Mouse (Mus musculus) liver, postnatal 0 days (tissue): ENCODE results near the gene Ereg. TPM values are rescaled to one million over a fixed set of nuclear protein-coding genes. Genes with fewer than 3 reads are reported as not detected.

Experiments used
- ATAC-seq: fragments of 200-750 bp; cut with Nextera tagmentation; 2 replicates; pipeline ENCODE4 v1.8.0; 2017; ENCODE audit warnings: mild to moderate bottlenecking, moderate library complexity
- DNase-seq: peaks from one replicate; pipeline ENCODE4 v3.0.0-alpha.2; 2016
- H3K27ac ChIP-seq: fragments of 300-500 bp; sonication (generic); 2 replicates; pipeline ENCODE4 v1.5.1; 2014; ENCODE audit warnings: antibody characterized with exemption, moderate library complexity, mild to moderate bottlenecking, low read depth
- H3K27me3 ChIP-seq: fragments of 300-500 bp; sonication (generic); 2 replicates; pipeline ENCODE4 v1.6.1; 2014; ENCODE audit warnings: low read length, control low read depth, mixed read lengths; ENCODE audit not compliant: insufficient read depth
- H3K36me3 ChIP-seq: fragments of 300-500 bp; sonication (generic); replicated peaks from 2 replicates; pipeline ENCODE4 v1.6.1; 2014; ENCODE audit warnings: mild to moderate bottlenecking, control low read depth, low read length, moderate library complexity, mixed read lengths; ENCODE audit not compliant: insufficient read depth
- H3K4me1 ChIP-seq: fragments of 300-500 bp; sonication (generic); 2 replicates; pipeline ENCODE4 v1.6.1; 2014; ENCODE audit warnings: antibody characterized with exemption, mild to moderate bottlenecking, control low read depth; ENCODE audit not compliant: insufficient read depth
- H3K4me2 ChIP-seq: fragments of 300-500 bp; sonication (generic); 2 replicates; pipeline ENCODE4 v1.6.1; 2014; ENCODE audit warnings: low read depth, mild to moderate bottlenecking, low read length, moderate library complexity, mixed read lengths
- H3K4me3 ChIP-seq: fragments of 300-500 bp; sonication (generic); 2 replicates; pipeline ENCODE4 v1.5.1; 2014; ENCODE audit warnings: low read depth, low read length
- H3K9ac ChIP-seq: fragments of 300-500 bp; sonication (generic); replicated peaks from 2 replicates; pipeline ENCODE4 v1.6.1; 2014; ENCODE audit warnings: mild to moderate bottlenecking, moderate library complexity
- H3K9me3 ChIP-seq: fragments of 300-500 bp; sonication (generic); 2 replicates; pipeline ENCODE4 v1.6.1; 2016; ENCODE audit warnings: mild to moderate bottlenecking, control low read depth, low read length, mixed read lengths
- CTCF ChIP-seq: sonication (generic); IDR thresholded peaks from 2 replicates; pipeline ENCODE4 v1.5.1; 2016; ENCODE audit warnings: antibody characterized with exemption, low read depth
- EP300 ChIP-seq: IDR thresholded peaks from 2 replicates; pipeline ENCODE4 v1.6.1; 2016; ENCODE audit warnings: antibody characterized with exemption, low read depth, mild to moderate bottlenecking
- WGBS: fragments of 180-500 bp; shearing (Covaris S2); extraction: QIAGEN DNeasy Blood & Tissue Kit; methylation state at CpG from one replicate; pipeline ENCODE4 v1.1.7; 2014; ENCODE audit not compliant: insufficient replicate concordance; 5-methylcytosine and 5-hydroxymethylcytosine counted together
- polyA plus RNA-seq: library from polyadenylated mRNA; unstranded; fragments of >200 nt; fragmentation: Nextera tagmentation; extraction: Ambion mirVana; gene quantifications from 2 replicates; pipeline ENCODE4 v1.2.1, GENCODE M21; 2015

The Ereg gene
- polyA plus RNA-seq, 1 experiment from 2014 or later, result 0.04 TPM

DNA sequence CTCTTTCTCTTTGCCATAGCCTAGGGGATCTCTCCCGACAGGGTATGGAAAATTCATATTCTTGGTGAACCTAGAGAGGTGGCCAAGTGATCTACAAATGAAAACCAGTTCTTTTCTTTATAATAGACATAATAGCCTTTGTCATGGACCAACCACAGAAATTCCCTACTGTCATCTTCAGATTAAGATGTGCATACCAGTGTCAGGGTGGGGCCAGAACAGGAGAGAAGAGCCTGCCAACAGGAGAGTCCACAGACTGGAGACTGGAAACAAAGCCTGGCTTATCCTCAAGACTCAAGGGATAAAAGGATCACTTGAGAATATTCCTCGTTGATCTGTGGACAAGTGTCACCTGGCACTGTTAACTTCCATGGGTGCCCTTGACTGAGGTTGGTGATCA lies 36.7 kb upstream of the Ereg start:
- Histone ChIP-seq H3K4me3 (no peak overlapping the region), H3K27ac (no peak overlapping the region), H3K9ac (no peak overlapping the region), H3K27me3 (no peaks in the 10 kb centered on the region), H3K36me3 (no peaks in the 10 kb centered on the region), H3K9me3 (no peaks in the 10 kb centered on the region), H3K4me2 (no peak overlapping the region), H3K4me1 (no peaks in the 10 kb centered on the region)
- DNase-seq (no peak), ATAC-seq (no peak)
- TF ChIP-seq EP300, result no peak
- TF ChIP-seq CTCF, result no peak
- 64% methylated on average over 2 of the region's 2 CpGs for WGBS

DNA sequence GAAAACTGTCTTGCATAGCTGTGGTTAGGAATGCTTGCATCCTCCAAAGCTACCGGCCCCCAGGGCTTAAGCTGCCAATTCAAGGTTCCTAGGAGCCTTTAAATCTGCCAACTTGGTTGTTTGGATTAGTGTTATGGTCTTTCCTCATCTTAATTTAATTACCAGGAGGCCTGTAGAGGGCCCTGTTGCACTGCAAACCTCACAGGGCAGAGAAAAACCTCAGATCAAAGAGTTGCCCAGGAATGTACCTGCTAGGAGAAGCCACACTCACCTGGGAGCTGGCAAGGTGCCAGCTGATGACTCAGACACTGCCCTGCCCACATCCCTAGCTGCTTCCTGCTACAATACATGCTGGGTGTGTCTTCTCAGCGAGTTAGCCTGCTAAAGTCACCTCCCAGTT lies 35.9 kb upstream of the Ereg start:
- Histone ChIP-seq H3K4me1 (no peaks in the 10 kb centered on the region), H3K9me3 (no peaks in the 10 kb centered on the region), H3K27ac (no peak overlapping the region), H3K27me3 (no peaks in the 10 kb centered on the region), H3K4me2 (no peak overlapping the region), H3K4me3 (no peak overlapping the region), H3K9ac (no peak overlapping the region), H3K36me3 (no peaks in the 10 kb centered on the region)
- ATAC-seq (peak; percentile 69), DNase-seq (peak; percentile 74)
- TF ChIP-seq CTCF (peak; percentile 49), EP300 (no peak; the same call in 1 of the 2 replicates)
- WGBS, result 8% methylated on average over 2 of the region's 2 CpGs

GRCm38 (mm10) chr5:91038963-91039362 lies 35.5 kb upstream of the Ereg start:
- Histone ChIP-seq H3K27me3 (no peaks in the 10 kb centered on the region), H3K36me3 (no peaks in the 10 kb centered on the region), H3K4me2 (no peak overlapping the region), H3K27ac (no peak overlapping the region), H3K9me3 (no peaks in the 10 kb centered on the region), H3K9ac (no peak overlapping the region), H3K4me3 (no peak overlapping the region), H3K4me1 (no peaks in the 10 kb centered on the region)
- no peak for TF ChIP-seq CTCF
- TF ChIP-seq EP300, result no peak
- ATAC-seq (no peak), DNase-seq (no peak)
- 63% methylated on average over 2 of the region's 2 CpGs for WGBS

GRCm38 (mm10) chr5:91047987-91048386 lies 26.4 kb upstream of the Ereg start:
- Histone ChIP-seq H3K4me3 (no peak overlapping the region), H3K27me3 (no peaks in the 10 kb centered on the region), H3K4me2 (no peak overlapping the region), H3K9ac (no peak overlapping the region), H3K27ac (no peak overlapping the region), H3K4me1 (no peaks in the 10 kb centered on the region), H3K9me3 (no peaks in the 10 kb centered on the region), H3K36me3 (no peaks in the 10 kb centered on the region)
- ATAC-seq, result no peak
- DNase-seq, result no peak
- 65% methylated on average over 6 of the region's 6 CpGs for WGBS
- TF ChIP-seq CTCF, result no peak
- TF ChIP-seq EP300, result no peak

- no peak overlapping the region for H3K4me3 ChIP-seq
- no peak overlapping the region for H3K9ac ChIP-seq
- no peak for DNase-seq
- no peak overlapping the region for H3K4me2 ChIP-seq
- 72% methylated on average over 8 of the region's 8 CpGs for WGBS
- H3K4me1 ChIP-seq, result no peaks in the 10 kb centered on the region
- no peaks in the 10 kb centered on the region for H3K36me3 ChIP-seq
- H3K27ac ChIP-seq, result no peak overlapping the region
- no peaks in the 10 kb centered on the region for H3K9me3 ChIP-seq
- H3K27me3 ChIP-seq, result no peaks in the 10 kb centered on the region
- TF ChIP-seq CTCF, result no peak
- no peak for TF ChIP-seq EP300
- ATAC-seq, result no peak
These were observed 26.0 kb upstream of the Ereg start for GRCm38 (mm10) chr5:91048397-91048796.

- DNase-seq, result no peak
- TF ChIP-seq CTCF (no peak), EP300 (no peak)
- no peak for ATAC-seq
- Histone ChIP-seq H3K4me1 (no peaks in the 10 kb centered on the region), H3K4me2 (no peak overlapping the region), H3K9ac (no peak overlapping the region), H3K27ac (no peak overlapping the region), H3K27me3 (peaks cover 11% of the 10 kb centered on the region), H3K36me3 (no peaks in the 10 kb centered on the region), H3K9me3 (no peaks in the 10 kb centered on the region), H3K4me3 (no peak overlapping the region)
- WGBS, result 69% methylated on average over 4 of the region's 4 CpGs
These were observed 2.1 kb upstream of the Ereg start for GRCm38 (mm10) chr5:91072340-91072739.

DNA sequence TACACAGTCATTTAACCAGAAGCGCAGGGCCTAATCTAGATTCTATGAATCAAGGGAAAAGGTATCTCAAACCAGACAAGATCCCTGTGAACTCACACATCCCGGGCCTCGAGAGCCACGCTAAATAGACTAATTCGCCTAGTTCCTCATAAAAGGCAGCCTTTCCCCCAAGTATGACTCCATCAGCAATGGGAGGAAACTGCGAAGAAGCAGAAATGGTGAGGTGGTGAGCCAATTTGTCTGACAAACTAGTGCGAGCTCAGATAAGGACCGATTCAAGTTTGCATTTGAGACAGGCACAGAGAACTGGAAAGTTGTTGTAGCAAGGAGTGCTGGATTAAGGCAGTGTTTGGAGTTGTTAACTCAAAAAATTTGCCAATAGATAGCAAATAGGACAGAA lies 796 bp upstream of the Ereg start:
- no peak overlapping the region for H3K4me3 ChIP-seq
- TF ChIP-seq EP300, result no peak
- TF ChIP-seq CTCF, result no peak
- no peaks in the 10 kb centered on the region for H3K4me1 ChIP-seq
- H3K27ac ChIP-seq, result no peak overlapping the region
- H3K9me3 ChIP-seq, result no peaks in the 10 kb centered on the region
- no peak overlapping the region for H3K9ac ChIP-seq
- WGBS, result 39% methylated on average over 8 of the region's 8 CpGs
- ATAC-seq (no peak), DNase-seq (no peak)
- H3K36me3 ChIP-seq, result no peaks in the 10 kb centered on the region
- no peak overlapping the region for H3K4me2 ChIP-seq
- H3K27me3 ChIP-seq, result peaks cover 11% of the 10 kb centered on the region
